Mouse (Mus musculus): Measurements from ENCODE around the gene B230118H07Rik.

DNA sequence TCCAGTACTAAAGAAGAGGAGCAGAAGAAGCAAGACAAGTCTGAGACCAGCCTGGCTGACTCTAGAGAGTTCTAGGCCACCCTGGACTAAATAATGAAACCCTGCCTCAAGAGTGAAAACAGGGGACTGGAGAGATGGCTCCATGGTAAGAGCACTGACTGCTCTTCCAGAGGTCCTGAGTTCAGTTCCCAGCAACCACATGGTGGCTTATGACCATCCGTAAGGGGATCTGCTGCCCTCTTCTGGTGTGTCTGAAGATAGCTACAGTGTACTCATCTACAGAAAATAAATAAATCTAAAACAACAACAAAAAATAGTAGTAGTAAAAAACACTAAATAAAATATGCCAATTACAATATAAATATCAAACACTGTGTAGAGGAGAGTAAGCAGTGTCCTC is 3.5 kb downstream of the B230118H07Rik start:
- TF ChIP-seq CTCF (IDR thresholded peaks at IDR 0.05; ENCODE audit: low read depth, low read length) (no peak), GATA1 (IDR thresholded peaks at IDR 0.05; ENCODE audit: borderline replicate concordance, low read length) (no peak), TAL1 (conservative IDR thresholded peaks at IDR 0.05; ENCODE audit: low read depth, low read length) (no peak), POLR2AphosphoS5 (IDR thresholded peaks at IDR 0.05; ENCODE audit: insufficient replicate concordance, low read depth, low read length) (no peak)

Measured in G1E (cell line).